Mouse (Mus musculus) spleen, postnatal 14 days (tissue): ENCODE data around the gene Tmem151a.

Experiments used
- DNase-seq, 2 experiments: peaks; one replicate each; pipeline ENCODE4 v3.0.0; 2021 to 2022; ENCODE audit warnings: low spot score in 2 of 2

Tmem151a gene

DNA sequence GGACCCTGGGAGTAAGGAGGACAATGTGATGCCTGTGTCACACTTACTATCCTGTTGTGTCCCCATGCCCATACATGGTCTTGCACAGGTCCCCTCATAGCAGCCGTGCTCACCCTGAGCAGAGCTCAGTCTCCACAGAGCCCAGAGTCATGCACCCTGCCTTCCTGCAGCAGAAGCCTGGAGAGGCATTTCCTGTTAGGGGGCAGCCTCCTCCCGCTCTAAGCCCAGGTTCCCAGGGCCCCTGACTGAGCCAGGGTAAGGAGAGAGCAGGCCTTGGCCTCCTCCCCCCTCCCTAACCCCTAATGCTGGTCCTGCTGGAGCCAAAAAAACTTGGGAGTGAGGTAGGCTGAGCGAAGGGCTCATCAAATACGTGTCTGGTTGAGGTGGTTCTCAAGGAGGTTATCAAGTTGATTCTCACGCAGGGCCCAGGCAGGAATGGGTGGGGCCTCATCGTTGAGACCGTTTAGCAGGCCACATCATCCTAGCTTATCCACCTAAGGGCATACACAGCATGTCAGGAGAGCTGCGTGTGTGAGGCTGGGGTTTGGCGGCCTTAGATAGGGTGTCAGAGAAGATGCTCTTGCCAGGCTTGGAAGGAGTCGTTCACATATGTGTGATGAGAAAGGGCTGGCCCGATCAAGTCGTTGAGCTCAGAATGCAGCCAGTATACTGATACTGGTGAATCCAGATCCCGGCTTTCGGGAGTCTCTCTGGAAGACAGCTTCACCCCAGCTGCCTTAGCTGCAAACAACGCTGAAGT, 18.1 kb downstream of the Tmem151a start:
- DNase-seq, result no peak

DNA sequence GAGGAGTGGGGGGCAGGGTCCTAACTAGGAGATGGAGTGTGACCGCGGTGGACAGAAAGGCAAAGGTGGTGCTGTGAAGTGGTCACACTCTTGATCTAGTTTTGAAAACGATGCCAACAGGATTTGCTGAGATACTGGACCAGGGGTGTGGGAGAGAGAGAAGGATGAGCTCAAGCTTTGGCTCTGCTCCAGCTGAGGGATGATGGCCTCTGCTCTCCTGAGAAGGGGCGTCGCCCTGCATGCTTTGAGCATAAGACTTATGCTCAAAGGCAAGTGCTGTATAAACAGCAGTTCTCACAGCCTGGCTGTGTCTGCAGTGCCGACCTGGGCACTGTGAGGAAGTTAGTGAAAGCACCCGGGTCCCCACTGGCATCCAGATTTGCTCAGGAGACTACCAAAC, 20.2 kb downstream of the Tmem151a start:
- DNase-seq, result no peak

DNA sequence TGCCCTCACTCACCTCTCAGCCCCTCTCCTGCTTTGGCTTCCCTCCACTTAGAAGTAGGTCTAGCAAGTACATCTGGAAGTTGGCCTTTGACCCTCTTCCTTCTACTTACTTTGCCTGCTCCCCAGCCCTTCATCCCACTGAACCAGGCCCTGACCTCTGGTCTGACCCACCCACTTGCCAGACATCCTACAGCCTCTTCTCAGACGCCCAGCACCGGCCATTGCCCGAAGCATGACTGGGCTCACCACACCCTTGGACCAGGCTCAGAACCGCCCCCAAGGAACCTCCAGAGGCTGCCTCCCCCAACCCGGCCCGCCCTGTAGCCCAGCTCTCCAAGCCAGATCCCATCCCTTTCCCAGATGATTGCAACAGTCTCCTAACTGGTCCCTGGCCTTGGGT, 22.9 kb downstream of the Tmem151a start:
- no peak for DNase-seq

DNA sequence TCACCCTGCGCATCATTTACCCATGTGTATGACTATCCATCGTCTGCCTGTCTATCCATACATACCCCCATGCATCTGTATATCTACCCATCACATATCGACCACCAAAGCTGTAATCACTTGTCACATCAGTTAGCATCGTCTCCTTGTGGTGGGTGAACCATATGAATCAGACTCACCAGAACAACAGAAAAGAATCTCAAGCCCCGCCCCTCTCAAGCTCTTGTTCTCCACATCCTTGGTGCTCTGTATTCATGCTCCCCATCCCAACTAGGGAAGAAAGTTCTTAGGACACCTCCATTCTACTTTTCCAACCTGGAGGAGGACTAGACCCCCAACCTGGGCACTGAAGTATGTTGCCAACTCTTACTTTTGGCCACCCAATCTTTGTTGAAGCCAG, 23.3 kb downstream of the Tmem151a start:
- DNase-seq, result no peak

DNA sequence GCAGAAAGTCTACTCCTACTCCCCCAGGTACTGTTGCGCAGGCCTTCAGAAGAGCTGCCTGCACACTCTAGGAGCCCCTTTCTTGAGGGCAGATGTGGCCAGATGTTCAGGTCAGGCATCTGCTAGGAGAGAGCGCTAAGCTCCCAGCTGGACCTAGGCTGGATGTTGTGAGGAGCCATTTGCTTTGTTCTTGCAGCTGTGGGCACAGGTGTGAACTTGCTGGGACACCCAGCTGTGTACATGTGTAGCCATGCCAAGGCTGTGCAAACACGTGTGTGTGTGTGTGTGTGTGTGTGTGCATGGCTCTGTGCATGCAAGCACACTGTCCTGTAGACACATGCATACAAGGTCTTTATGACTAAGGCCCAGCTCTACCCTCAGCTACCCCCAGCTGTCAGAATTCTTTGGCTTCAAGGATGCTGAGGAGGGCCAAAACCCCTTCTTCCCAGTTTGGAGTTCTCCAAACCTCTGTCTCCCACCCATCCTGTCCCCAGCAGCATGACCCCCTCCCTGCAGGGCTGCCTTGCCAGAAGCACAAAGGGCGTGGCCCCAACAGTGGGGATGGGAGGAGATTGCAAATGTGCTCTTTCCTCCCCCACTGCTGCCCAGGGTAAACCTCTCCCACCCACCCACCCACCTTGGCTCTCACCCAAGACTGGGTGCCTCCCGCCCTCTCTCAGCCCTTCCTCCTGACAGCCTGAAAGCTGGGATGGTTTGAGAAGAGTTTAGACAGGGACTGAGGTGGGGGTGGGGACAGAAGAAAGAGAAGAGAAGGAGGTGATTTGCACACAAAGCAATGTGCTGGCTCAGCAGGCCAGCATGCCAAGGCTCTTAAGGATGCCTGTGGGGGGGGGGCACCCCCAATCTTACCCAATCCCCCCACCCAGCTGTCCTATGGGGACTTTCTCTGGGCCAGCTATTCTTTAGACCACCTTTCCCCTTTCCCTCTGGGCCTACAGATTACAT, 24.7 kb downstream of the Tmem151a start:
- DNase-seq, result no peak

DNA sequence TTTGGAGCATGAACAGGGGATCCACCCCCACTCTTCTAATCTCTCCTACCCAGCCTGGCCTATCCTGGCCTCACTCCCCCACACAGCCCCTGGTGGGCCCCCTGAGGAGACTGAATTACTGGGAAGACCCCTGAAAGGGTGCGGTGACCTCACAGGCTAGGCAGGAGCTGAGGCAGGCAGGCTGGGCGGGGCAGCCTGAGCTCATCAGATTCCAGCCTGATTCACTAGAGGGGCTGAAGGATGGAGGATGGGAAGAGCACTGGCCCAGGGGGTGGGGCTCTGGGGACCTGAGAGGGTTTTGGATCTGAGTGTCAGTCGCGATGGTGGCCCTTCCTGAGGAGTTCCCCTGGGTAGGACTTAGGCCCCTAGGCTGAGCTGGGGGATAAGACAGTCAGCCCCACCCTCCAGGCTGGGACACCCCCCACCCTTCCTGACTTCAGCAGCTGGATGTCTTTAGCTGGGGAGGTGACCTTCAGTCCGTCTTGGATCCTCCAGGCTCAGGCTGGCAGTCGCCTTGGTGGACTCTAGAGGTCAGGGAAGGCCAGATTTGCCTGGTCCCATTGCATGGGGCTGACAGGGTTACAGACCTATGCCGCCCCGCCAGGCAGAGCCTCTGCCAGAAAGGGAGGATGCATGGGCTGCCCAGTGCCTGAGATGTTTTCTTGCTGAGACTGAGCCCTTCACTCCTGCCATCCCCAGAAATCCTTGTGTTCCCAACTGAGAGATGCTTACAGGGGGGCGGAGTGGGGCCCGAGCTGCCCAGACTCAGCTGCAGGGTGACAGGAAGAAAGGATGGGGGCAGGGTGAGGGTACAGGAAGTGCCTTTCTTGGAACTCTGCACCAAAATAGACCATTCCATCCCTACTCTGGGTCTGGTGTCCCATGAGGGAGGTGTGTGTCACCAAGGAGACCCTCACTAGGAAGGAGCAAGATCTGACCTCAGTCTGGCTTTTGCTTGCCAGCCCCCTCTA, 26.2 kb downstream of the Tmem151a start:
- no peak for DNase-seq

DNA sequence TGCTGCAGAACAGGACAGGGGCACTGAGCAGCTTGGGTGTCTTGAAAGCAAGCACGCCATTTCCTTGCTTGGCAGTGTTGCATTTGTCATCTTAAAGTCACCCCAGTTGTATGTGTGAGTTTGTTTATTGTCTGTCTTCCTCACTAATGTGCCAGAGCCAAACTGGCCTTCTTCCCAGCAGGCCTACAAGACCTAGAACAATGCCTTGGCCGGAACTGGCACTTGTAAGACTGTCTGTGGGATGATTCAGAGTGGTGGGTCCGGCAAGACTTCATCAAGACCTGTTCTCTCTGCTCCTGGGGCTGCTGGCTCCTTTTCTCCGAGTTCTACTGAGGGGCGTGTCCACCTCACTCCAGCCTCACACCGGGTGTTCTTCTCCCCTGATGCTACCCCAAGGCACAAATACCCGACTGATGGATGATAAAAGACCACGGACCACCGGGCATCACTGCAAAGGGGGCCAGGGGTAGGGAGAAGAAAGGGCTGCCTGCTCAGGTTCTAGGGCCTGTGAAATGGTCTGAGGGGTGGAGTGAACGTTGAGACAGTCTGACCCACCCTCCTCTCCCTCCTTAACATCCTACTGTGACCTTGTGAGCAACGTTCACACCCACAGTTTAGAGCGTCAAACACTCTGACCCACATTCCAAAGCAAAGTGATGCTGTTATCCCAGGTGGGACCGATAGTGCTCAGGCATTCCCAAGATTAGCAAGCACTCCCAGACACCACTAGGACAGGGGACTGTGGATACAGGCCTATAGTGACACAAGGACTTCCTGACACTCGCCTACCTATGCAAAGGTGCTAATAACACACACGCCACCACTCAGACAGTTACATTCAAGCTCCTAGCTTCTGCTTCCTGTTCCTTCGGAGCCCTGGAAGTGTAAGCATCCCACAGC, 27.2 kb downstream of the Tmem151a start:
- no peak for DNase-seq

DNA sequence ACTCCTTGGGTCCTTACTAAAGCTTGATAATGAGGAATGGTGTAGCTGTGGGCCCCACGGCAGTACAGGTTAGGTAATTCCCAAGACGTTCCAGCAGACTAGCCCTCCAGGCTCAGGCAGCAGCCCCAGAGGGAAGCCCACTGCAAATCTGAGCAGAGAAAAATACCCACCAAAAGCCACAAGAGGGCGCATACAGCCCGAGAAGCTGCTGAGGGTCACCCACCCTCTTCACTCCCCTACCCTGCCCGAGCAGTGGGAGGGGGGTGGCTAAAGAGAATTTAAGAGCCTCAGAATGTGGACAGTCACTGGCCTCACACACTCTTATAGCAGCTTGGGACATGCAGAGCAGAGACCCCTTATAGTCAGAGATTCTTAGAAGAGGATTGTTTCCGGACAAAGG, 29.1 kb downstream of the Tmem151a start:
- no peak for DNase-seq

DNA sequence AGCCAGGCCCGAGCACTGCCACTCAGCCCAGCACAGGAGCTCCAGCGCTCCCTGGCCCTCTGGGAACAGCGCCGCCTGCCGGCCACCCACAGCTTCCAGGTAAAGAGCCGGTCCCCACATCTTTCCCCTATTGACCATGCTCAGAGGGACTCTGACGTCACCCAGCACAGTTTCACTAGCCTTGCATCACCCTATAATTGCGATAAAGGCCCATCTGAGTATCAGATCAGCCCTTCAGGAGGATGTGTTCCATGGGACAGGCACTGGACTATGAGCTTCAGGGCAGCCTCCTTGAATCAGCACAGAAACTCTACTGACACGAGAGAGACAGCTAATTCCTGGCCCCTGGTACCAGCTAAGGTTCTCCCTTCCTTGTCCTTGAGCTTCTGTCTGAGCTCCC, 31.4 kb downstream of the Tmem151a start:
- DNase-seq, result peak in 1 of 2 experiments; percentile 56

DNA sequence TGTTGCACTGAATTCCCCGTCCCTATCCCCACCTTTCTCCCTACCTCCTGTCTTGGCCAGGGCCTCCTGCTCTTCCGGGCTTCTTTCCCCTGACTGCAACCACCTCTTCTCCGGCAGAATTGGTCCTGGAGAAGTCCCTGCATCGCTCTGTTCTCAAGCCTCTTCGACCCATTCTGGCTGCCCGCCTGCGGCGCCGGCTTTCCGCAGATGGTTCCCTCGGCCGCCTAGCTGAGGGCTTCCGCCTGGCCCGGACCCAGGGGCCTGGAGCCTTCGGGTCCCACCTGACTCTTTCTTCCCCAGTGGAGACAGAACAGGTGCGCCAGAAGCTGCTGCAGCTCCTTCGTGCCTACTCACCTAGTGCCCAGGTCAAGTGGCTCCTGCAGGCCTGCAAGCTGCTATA, 32.5 kb downstream of the Tmem151a start:
- no peak for DNase-seq

DNA sequence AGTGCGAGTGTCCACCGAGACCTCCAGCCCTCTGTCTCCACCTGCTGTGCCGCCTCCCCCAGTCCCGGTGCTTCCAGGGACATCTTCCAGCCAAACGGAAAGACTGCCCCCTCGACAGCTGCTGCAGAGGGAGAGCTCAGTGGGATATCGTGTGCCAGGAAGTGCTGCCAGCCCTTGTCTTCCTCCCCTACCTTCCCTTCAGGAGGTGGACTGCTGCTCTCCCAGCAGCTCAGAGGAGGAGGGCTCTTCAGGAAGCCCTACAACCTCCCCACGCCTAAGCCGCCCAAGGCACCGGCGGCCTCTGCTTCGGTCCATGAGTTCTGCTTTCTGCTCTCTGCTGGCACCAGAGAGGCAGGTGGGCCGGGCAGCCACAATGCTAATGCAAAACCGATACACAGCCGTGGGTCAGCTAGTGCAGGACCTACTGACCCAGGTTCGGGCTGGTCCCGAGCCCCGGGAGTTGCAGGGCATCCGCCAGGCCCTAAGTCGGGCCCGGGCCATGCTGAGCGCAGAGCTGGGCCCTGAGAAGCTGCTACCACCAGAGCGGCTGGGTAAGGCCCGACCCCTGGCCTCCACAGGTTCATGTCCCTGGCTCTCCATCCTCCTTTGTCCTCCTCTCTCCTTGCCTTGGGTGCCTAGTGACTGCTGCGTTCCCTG, 33.0 kb downstream of the Tmem151a start:
- DNase-seq, result no peak

DNA sequence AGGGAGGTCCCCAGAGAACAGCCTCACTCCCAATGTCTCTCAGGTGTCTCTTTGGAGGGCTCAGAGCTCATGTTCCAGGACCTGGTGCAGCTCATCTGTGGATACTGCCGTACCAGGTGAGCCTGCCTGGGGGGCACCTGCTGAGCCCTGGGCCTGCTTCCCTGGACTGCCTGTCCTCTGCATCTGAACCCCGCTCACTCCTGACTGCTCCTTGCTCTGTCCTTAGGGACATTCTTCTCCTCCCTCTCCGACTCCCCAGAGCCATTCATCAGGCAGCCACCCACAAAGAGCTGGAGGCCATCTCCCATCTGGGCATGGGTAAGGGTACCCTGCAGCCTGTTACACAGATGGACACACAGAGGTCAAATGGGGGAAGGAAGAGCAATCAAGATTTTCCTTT, 33.8 kb downstream of the Tmem151a start:
- no peak for DNase-seq

DNA sequence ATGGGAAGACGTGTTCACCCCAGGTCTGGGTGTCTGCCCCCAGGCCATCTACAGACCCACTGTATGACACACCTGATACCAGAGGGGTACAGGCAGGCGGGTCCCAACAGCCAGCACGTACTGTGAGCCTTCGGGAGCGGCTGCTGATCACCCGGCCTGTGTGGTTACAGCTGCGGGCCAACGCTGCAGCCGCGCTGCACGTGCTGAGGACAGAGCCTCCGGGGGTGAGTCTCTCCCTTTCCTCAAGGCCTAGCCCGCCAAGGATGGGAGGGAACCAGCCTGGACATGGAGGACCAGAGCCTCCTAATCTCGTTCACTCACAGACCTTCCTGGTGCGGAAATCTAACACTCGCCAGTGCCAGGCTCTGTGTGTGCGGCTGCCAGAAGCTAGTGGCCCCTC, 34.3 kb downstream of the Tmem151a start:
- DNase-seq, result no peak

DNA sequence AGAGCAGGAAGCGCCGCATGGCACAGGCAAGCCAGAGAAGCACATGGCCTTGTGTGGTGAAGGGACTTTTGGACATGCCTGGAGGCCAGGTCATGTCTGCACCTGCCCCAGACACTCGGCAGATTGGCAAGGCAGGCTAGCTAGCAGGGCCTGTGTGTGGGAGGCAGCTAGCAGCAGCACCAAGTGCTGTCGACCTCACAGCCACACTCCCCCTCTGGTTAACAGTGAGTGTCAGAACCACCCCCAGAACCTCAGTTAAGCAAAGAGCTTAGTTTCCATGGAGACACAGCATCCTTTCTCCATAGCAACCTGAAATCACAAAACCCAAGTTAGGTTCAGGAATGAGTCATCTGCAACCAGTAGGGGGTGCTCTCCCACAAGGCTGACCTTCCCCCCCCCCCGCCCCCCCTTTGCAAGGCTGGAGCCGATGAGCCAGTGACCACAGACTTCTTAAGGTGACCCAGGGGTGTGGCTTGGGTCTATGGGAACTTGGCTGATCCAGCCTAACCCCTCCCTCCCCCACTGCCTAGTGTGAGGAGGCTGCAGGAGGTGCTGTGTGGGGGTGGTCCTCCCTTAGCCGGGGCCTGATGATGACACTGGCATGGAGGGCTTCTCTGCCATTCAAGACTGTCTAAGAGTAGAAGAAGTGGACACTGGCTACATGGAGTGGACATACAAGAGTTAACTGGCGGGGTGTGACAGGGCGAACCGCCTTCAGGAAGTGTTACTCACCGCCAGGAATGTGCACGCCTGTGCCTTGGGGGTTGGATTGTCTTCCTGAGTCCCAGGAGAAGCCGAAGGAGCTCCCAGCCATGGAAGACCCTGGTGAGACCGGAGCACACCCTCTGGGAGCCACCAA, 35.1 kb downstream of the Tmem151a start, which contains the start of gene Rin1:
Gene Rin1 (plus strand): TSS at position 435 of the 859 bp plus-strand sequence.
- DNase-seq, result no peak

DNA sequence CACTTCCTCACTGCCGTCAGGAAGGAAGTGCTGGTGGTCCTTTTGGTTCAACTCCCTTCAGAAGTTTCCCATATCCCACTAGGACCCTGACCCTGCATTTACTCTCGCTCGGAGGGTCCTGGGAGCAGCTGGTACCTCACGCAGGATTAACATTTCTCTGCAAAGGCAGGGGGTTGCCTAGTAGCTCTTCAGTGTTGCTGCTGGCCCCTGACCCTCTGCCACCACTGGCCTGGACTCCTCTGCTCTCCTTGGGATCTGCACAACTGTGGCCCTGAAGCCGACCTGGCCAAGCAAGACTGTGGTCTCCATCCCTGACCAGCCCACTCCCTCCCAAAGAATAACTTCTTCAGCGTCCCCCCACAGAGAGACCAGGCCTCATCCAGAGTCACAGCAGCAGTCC, 36.0 kb downstream of the Tmem151a start:
- no peak for DNase-seq

DNA sequence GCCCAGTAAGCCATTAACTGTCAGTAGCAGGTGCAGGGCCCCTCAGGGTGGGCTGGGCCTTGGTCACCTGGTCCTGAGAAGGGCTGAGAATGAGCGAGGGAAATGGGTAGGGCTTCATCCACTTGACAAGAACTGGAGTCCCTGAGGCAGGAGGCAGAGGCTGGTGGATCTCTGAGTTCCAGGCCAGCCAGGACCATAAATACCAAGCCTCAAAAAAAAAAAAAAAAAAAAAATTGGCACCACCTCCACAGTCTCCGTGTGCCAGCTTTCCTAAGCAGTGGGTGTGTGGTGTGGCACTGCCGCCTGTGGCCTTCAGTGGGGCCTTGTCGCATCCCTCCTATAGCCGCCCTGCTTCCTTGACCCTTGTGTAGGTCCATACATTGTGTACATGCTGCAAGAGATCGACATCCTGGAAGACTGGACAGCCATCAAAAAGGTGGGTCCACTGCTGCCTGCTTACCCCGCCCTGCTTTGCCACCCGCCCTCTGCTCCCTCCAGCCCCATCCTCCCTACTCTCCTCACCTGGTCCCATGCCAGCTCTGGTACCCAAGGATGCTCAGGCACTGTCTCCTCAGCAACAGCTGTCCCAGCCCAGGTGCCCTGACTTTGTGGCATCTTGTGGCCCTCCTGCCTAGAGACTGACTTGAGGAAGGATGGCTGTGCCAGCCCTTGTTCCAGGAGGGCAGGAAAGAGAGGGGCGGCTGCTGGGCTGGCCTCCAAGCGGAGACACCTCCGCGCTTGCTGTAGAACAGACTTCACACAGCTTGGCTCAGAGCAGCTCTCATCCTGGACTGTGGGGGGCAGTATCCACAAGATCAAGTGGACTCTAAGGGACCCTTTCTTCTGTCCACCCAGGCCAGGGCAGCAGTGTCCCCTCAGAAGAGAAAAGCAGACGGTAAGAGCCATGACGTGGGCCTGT, 36.9 kb downstream of the Tmem151a start:
- no peak for DNase-seq

DNA sequence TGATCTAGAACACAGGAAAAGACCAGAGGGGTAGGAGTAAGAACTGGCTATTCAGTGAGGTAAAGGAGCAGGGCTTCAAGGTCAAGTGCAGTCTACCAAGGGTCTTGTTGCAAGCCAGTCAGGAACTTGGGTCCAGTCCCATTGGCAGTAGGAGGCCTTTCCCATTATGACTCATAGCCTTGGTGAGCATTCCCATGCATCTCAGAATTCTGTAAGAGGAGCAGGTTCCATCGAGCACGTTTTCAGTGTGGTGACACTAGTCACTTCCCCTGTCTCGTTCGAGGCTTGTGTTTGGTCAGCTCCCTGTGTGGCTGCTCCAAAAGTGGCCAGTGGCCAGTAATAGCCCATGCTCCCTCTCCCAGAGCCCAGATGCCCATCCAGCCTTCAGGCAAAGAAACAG, 39.8 kb downstream of the Tmem151a start:
- no peak for DNase-seq

DNA sequence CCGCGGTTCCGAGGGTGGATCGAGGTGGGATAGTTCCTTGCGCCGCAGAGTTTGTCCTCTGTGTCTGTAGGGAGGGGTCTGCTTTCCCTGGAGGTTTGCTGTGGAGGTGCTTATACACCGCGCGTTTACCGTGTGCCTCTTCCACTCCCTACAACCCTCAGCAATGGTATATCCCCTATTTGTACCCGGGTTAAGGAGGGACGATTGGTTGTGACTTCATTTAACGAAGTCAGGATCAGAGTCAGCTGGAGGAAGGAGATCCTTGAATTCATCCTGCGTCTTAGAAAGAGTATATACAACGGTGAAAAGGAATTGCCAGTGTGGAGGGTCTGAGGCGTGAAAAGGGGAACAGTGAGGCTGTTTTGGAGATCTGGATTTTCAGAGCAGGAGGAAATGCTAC, 43.7 kb downstream of the Tmem151a start:
- DNase-seq, result no peak
